Mouse (Mus musculus) urinary bladder, postnatal 36 days (tissue): ENCODE data around the gene Gm37419.
A peak's percentile ranks its signal among the peaks of the same experiment; 100 is the strongest.

Source experiments
- DNase-seq, 2 experiments: peaks; one replicate each; pipeline ENCODE4 v3.0.0; 2022; ENCODE audit warnings: low spot score in 2 of 2, mixed read lengths in 1 of 2

Gm37419 gene

GRCm38 (mm10) chr16:23979446-23979845 lies 8.8 kb upstream of the Gm37419 start:
- DNase-seq = no peak

- no peak for DNase-seq
Observed at GRCm38 (mm10) chr16:23980201-23980870, 7.9 kb upstream of the Gm37419 start.

- DNase-seq = no peak
Observed at GRCm38 (mm10) chr16:23980991-23981720, 7.1 kb upstream of the Gm37419 start.

GRCm38 (mm10) chr16:23981925-23982851 lies 6.1 kb upstream of the Gm37419 start:
- peak; percentile 74 to 80 for DNase-seq

- peak in 1 of 2 experiments; percentile 73 for DNase-seq
Observed at GRCm38 (mm10) chr16:23982891-23983588, 5.2 kb upstream of the Gm37419 start.

- peak; percentile 87 to 89 for DNase-seq
Observed at GRCm38 (mm10) chr16:23984183-23984582, 4.1 kb upstream of the Gm37419 start.

- DNase-seq = peak in 1 of 2 experiments; percentile 52
Observed at GRCm38 (mm10) chr16:23984760-23985466, 3.4 kb upstream of the Gm37419 start.

GRCm38 (mm10) chr16:23985467-23985861 lies 2.8 kb upstream of the Gm37419 start:
- no peak for DNase-seq

- no peak for DNase-seq
Observed at GRCm38 (mm10) chr16:23986176-23986575, 2.1 kb upstream of the Gm37419 start.

- no peak for DNase-seq
Observed at GRCm38 (mm10) chr16:23986871-23987270, 1.4 kb upstream of the Gm37419 start.

- DNase-seq = no peak
Observed at GRCm38 (mm10) chr16:23987341-23988156, 733 bp upstream of the Gm37419 start.

GRCm38 (mm10) chr16:23988157-23988465 lies 171 bp upstream of the Gm37419 start:
- no peak for DNase-seq

- no peak for DNase-seq
Observed at GRCm38 (mm10) chr16:23989209-23990160, 1.2 kb downstream of the Gm37419 start.

- DNase-seq = no peak
Observed at GRCm38 (mm10) chr16:23990161-23990970, 2.1 kb downstream of the Gm37419 start.

GRCm38 (mm10) chr16:23991170-23991569 lies 2.9 kb downstream of the Gm37419 start:
- DNase-seq = peak; percentile 75 to 88

GRCm38 (mm10) chr16:23991846-23992580 lies 3.7 kb downstream of the Gm37419 start:
- DNase-seq = no peak
